ENCODE assay signal across 8 mouse cellular contexts in the genomic region with DNA sequence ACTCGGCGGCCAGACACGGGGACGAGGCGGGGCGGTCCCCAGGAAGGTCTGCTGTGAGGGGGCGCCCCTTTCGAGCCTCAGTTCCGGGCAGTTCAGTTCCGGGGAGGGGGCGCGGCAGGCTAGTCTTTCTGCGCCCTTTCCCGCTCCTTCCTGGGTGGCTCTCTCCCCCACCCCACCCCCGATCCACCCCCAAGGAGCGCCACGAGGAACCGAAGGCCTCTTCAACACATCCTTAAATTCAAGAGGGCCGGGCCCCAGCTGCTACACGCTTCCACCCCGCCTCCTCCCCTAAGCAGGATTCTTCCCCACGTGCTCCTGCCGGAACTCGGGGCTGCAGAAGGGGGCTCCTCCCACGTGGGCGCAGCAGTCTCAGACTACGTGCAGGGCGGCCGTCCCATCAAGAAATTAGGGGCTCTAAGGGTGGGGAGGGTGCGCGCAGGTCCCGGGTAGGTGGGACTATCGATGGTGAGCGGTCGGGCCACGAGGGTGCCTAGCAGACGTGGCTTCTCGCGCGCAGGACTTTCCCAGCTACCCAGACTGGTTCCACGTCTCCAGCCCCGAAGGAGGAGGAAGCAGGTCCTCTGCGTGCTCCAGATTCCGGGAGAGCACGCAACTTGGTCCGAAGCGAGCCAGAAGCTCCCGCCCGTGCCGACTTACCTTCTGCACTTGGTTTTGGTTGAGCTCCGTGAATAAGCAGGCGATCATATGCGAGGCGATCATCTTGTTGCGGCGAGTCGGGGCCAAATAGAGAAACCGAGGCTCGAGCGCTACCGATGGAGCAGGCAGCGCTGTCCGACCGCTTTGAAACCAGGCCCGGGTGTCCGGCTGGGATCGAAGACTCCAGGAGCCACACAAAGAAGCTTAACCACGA. TPM values are rescaled to one million over a fixed set of nuclear protein-coding genes. Genes with fewer than 3 reads are reported as not detected.
DNase-seq lines count a peak whose midpoint lies in the region; ATAC-seq lines count a peak whose summit lies in the region.

No protein-coding gene starts in this region.

- H3K4me3 ChIP-seq in kidney, embryonic 16.5 days (ENCODE audit: low read length) = peak overlapping the region; percentile 65

- peaks cover 8% of the 10 kb centered on the region; the same call in 1 of the 2 replicates for H3K4me1 ChIP-seq in kidney, embryonic 16.5 days (ENCODE audit: insufficient read depth, low read length)

- no peaks in the 10 kb centered on the region for H3K9me3 ChIP-seq in kidney, embryonic 16.5 days (ENCODE audit: low read length)

- 0% methylated on average over 68 of the region's 68 CpGs for WGBS in kidney, embryonic 16.5 days

- peak; percentile 18 for DNase-seq in kidney, adult 18-20 months
- DNase-seq in kidney, adult 9 months = no peak
- peak; percentile 65 to 71 for DNase-seq in adrenal gland, postnatal 36 days
- peak; percentile 34 for DNase-seq in gastrocnemius, postnatal 10 days
- DNase-seq in lung, postnatal 4 days = peak; percentile 67 to 69
- peak; percentile 27 for DNase-seq in right cerebral cortex, postnatal 14 days
- no peak for DNase-seq in layer of hippocampus, postnatal 14 days (ENCODE audit: low spot score in 2 of 2)

- peak overlapping the region; percentile 75 for H3K9ac ChIP-seq in kidney, embryonic 16.5 days (replicated peaks; ENCODE audit: low read length)

- H3K36me3 ChIP-seq in kidney, embryonic 16.5 days (ENCODE audit: insufficient read depth, low read length) = no peaks in the 10 kb centered on the region

- ATAC-seq in kidney, embryonic 16.5 days (ENCODE audit: low FRiP score, low TSS enrichment) = peak; percentile 36; the same call in 1 of the 2 replicates

- peaks cover 10% of the 10 kb centered on the region for H3K27me3 ChIP-seq in kidney, embryonic 16.5 days (ENCODE audit: insufficient read depth, low read length)

- peak overlapping the region; percentile 96 for H3K4me2 ChIP-seq in kidney, embryonic 16.5 days (replicated peaks; ENCODE audit: low read depth, low read length)

- H3K27ac ChIP-seq in kidney, embryonic 16.5 days (ENCODE audit: low read length) = peak overlapping the region; percentile 77

RNA-seq across cellular contexts. Expression of gene Hk2, which starts 0.8 kb away (rescaled TPM):
- 10 to 100 TPM; 77.2 to 98.0 TPM for total RNA-seq in adrenal gland, postnatal 36 days (2021)
- 10 to 100 TPM; 50.0 to 61.7 TPM for total RNA-seq in gastrocnemius, postnatal 10 days (2021)
- polyA plus RNA-seq in kidney, embryonic 16.5 days (2015; fragmentation: Nextera tagmentation; extraction: Ambion mirVana) = 16.2 and 16.3 TPM in 2 replicates
- 10 to 100 TPM in 1 of 2 experiments, 1 to 10 TPM in 1; 9.3 to 11.2 TPM for total RNA-seq in layer of hippocampus, postnatal 14 days (2021)

Comparison
In these comparisons a context has a peak if more than half of its experiments do, and no peak if none do; other contexts are left out.
1. DNase-seq: peak in kidney, adult 18-20 months (single experiment), adrenal gland, postnatal 36 days (2 of 2), gastrocnemius, postnatal 10 days (single experiment), lung, postnatal 4 days (2 of 2) and right cerebral cortex, postnatal 14 days (single experiment); none in kidney, adult 9 months (single experiment) and layer of hippocampus, postnatal 14 days (0 of 2).
2. RNA of gene Hk2, which starts 0.8 kb away (total RNA-seq): 77.2 to 98.0 TPM in adrenal gland, postnatal 36 days and 50.0 to 61.7 TPM in gastrocnemius, postnatal 10 days; 9.3 to 11.2 TPM in layer of hippocampus, postnatal 14 days; every median in the first group is over 4 times any median in the second.